Comparison of ENCODE assay signal across 10 mouse cellular contexts in genomic region chr2:4286390-4286901, GRCm38 (mm10).
DNase-seq lines count a peak whose midpoint lies in the region; ATAC-seq and TF ChIP-seq lines count a peak whose summit lies in the region.
"Had no signal": no experiment of that assay in that cellular context is flagged by ENCODE, and none has a peak within 500 bp of the region (broad histone marks: within the 10 kb centered on the region; RNA-seq: fewer than 3 reads in every experiment).

No protein-coding gene starts in this region.

- no peak for TF ChIP-seq POLR2A in lung, adult 2 months (IDR thresholded peaks at IDR 0.05; ENCODE audit: borderline replicate concordance, extremely low read depth, low read depth, low read length)
- no peak for TF ChIP-seq POLR2A in olfactory bulb, adult 2 months (IDR thresholded peaks at IDR 0.05; ENCODE audit: insufficient read depth, low read depth, low read length)

- WGBS in forebrain, embryonic 14.5 days: 42% methylated on average over 8 of the region's 8 CpGs
- WGBS in forebrain, embryonic 12.5 days: 67% methylated on average over 8 of the region's 8 CpGs
- WGBS in lung, embryonic 16.5 days: 16% methylated on average over 8 of the region's 8 CpGs
- WGBS in lung, adult 2 months: 34% methylated on average over 8 of the region's 8 CpGs
- 62% methylated on average over 8 of the region's 8 CpGs for WGBS in olfactory bulb, adult 2 months
- 53% methylated on average over 8 of the region's 8 CpGs for WGBS in liver, embryonic 11.5 days

- H3K4me2 ChIP-seq in forebrain, embryonic 14.5 days (ENCODE audit: low read length): no peak overlapping the region
- H3K4me2 ChIP-seq in forebrain, embryonic 12.5 days: no peak overlapping the region
- H3K4me2 ChIP-seq in lung, embryonic 16.5 days (ENCODE audit: low read depth, low read length): no peak overlapping the region
- H3K4me2 ChIP-seq in liver, embryonic 11.5 days: no peak overlapping the region

- H3K9ac ChIP-seq in forebrain, embryonic 14.5 days (ENCODE audit: low read length): no peak overlapping the region
- no peak overlapping the region for H3K9ac ChIP-seq in forebrain, embryonic 12.5 days
- no peak overlapping the region for H3K9ac ChIP-seq in lung, embryonic 16.5 days (ENCODE audit: low read length)
- H3K9ac ChIP-seq in liver, embryonic 11.5 days (ENCODE audit: low read depth, low read length): no peak overlapping the region

- no peaks in the 10 kb centered on the region for H3K27me3 ChIP-seq in forebrain, embryonic 14.5 days (replicated peaks; ENCODE audit: control insufficient read depth, insufficient read depth, low read length)
- H3K27me3 ChIP-seq in forebrain, embryonic 12.5 days: no peaks in the 10 kb centered on the region
- H3K27me3 ChIP-seq in lung, embryonic 16.5 days (ENCODE audit: control insufficient read depth, insufficient read depth, low read depth, low read length): no peaks in the 10 kb centered on the region; the same call in 1 of the 2 replicates
- no peaks in the 10 kb centered on the region for H3K27me3 ChIP-seq in liver, embryonic 11.5 days (replicated peaks; ENCODE audit: control insufficient read depth, insufficient read depth, low read length)
- H3K27me3 ChIP-seq: CH12.LX had no signal

- H3K27ac ChIP-seq in forebrain, embryonic 14.5 days (ENCODE audit: low read depth, low read length): no peak overlapping the region
- no peak overlapping the region for H3K27ac ChIP-seq in forebrain, embryonic 12.5 days
- no peak overlapping the region for H3K27ac ChIP-seq in lung, embryonic 16.5 days (ENCODE audit: low read length)
- no peak overlapping the region for H3K27ac ChIP-seq in olfactory bulb, adult 2 months (ENCODE audit: insufficient read depth, low read depth, low read length)
- H3K27ac ChIP-seq in liver, embryonic 11.5 days (ENCODE audit: low read depth, low read length): no peak overlapping the region

- H3K36me3 ChIP-seq in forebrain, embryonic 14.5 days (ENCODE audit: control insufficient read depth, insufficient read depth, low read length): no peaks in the 10 kb centered on the region
- H3K36me3 ChIP-seq in forebrain, embryonic 12.5 days (replicated peaks): no peaks in the 10 kb centered on the region
- H3K36me3 ChIP-seq in lung, embryonic 16.5 days (ENCODE audit: control insufficient read depth, insufficient read depth, low read length): no peaks in the 10 kb centered on the region
- H3K36me3 ChIP-seq in liver, embryonic 11.5 days (ENCODE audit: control insufficient read depth, insufficient read depth, low read length): no peaks in the 10 kb centered on the region

- ATAC-seq in forebrain, embryonic 14.5 days: peak; percentile 32; the same call in 1 of the 2 replicates
- ATAC-seq in forebrain, embryonic 12.5 days (ENCODE audit: low FRiP score): no peak
- ATAC-seq in lung, embryonic 16.5 days (ENCODE audit: low read depth): peak; percentile 73
- no peak for ATAC-seq in liver, embryonic 11.5 days (replicated peaks; ENCODE audit: low FRiP score)

- no peaks in the 10 kb centered on the region for H3K9me3 ChIP-seq in forebrain, embryonic 14.5 days (replicated peaks; ENCODE audit: control insufficient read depth, low read length)
- H3K9me3 ChIP-seq in forebrain, embryonic 12.5 days: no peaks in the 10 kb centered on the region
- no peaks in the 10 kb centered on the region for H3K9me3 ChIP-seq in lung, embryonic 16.5 days (ENCODE audit: control insufficient read depth, low read length)
- no peaks in the 10 kb centered on the region for H3K9me3 ChIP-seq in liver, embryonic 11.5 days (ENCODE audit: control insufficient read depth, low read length)

- DNase-seq in forebrain, embryonic 14.5 days (ENCODE audit: low spot score): peak; percentile 35
- DNase-seq in lung, adult 2 months: no peak
- DNase-seq in gonadal fat pad, adult 2 months (ENCODE audit: low read depth): peak; percentile 6
- DNase-seq in liver, embryonic 11.5 days (ENCODE audit: low spot score): no peak
- no peak for DNase-seq in kidney, postnatal 14 days

- 0 out of 2 replicates have a peak, but pooled peaks cover 3% of the 10 kb centered on the region for H3K4me1 ChIP-seq in forebrain, embryonic 14.5 days (ENCODE audit: control insufficient read depth, insufficient read depth, low read length)
- peaks cover 13% of the 10 kb centered on the region for H3K4me1 ChIP-seq in forebrain, embryonic 12.5 days
- H3K4me1 ChIP-seq in lung, embryonic 16.5 days (replicated peaks; ENCODE audit: control insufficient read depth, insufficient read depth, low read length): peaks cover 15% of the 10 kb centered on the region
- no peaks in the 10 kb centered on the region for H3K4me1 ChIP-seq in lung, adult 2 months (ENCODE audit: control insufficient read depth, insufficient read depth, low read length)
- peaks cover 10% of the 10 kb centered on the region for H3K4me1 ChIP-seq in olfactory bulb, adult 2 months (ENCODE audit: control insufficient read depth, insufficient read depth, low read length)
- no peaks in the 10 kb centered on the region for H3K4me1 ChIP-seq in liver, embryonic 11.5 days (replicated peaks; ENCODE audit: control insufficient read depth, insufficient read depth, low read length)

- TF ChIP-seq CTCF in lung, adult 2 months (IDR thresholded peaks at IDR 0.05; ENCODE audit: insufficient read depth, low read length): no peak
- no peak for TF ChIP-seq CTCF in olfactory bulb, adult 2 months (IDR thresholded peaks at IDR 0.05; ENCODE audit: insufficient read depth, low read depth, low read length)

- H3K4me3 ChIP-seq in forebrain, embryonic 14.5 days (ENCODE audit: low read depth, low read length): no peak overlapping the region
- no peak overlapping the region for H3K4me3 ChIP-seq in forebrain, embryonic 12.5 days (replicated peaks)
- no peak overlapping the region for H3K4me3 ChIP-seq in lung, embryonic 16.5 days (ENCODE audit: low read length)
- H3K4me3 ChIP-seq in lung, adult 2 months (replicated peaks; ENCODE audit: extremely low read depth, low read depth, low read length): no peak overlapping the region
- H3K4me3 ChIP-seq in olfactory bulb, adult 2 months (ENCODE audit: insufficient read depth, low read depth, low read length): peak overlapping the region; percentile 18
- no peak overlapping the region for H3K4me3 ChIP-seq in liver, embryonic 11.5 days (ENCODE audit: low read depth, low read length)
- H3K4me3 ChIP-seq: erythroblast, embryonic 14.5 days had no signal

Comparison
In these comparisons a context has a peak if more than half of its experiments do, and no peak if none do; other contexts are left out.
1. ATAC-seq: peak in forebrain, embryonic 14.5 days (single experiment) and lung, embryonic 16.5 days (single experiment); none in forebrain, embryonic 12.5 days (single experiment) and liver, embryonic 11.5 days (single experiment).
2. DNase-seq: peak in forebrain, embryonic 14.5 days (single experiment) and gonadal fat pad, adult 2 months (single experiment); none in lung, adult 2 months (single experiment), liver, embryonic 11.5 days (single experiment) and kidney, postnatal 14 days (single experiment).